Mouse (Mus musculus): ENCODE data around the gene Rere.
"Not testable (repeated sequence)": the region's sequence is repeated elsewhere in the genome, so short reads cannot be mapped to it uniquely, and the experiment has no call there.

Gene Rere

DNA sequence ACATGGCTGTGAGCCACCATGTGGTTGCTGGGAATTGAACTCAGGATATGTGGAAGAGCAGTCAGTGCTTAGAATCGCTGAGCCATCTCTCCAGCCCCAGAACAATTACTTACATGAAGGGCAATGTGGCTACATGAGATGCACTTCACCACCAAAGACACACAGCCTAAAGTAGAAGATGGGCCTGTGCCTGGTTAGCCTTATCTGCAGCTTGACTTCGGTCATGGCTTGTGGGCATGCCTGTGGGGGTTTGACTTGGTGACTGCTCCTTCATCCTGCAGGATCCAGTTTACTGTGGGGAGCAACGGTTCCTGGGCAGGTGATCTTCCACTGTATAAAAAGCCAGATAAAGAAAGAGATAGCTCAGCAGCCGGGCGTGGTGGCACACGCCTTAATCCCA, 196.6 kb downstream of the Rere start:
- in situ Hi-C loops (cut with MboI, MseI): no loop called here

DNA sequence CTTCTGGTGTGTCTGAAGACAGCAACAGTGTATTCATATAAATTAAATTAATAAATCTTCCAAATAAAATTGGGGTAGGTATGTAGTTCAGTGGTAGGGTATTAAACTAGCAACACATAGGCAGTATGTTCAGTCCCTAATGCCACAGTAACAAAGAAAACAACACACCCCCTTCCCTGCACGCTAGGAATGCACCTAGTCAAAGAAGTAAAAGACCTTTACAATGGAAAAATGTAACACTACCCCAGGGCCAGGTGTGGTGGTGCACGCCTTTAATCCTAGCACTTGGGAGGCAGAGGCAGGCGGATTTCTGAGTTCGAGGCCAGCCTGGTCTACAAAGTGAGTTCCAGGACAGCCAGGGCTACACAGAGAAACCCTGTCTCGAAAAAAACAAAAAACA, 201.6 kb downstream of the Rere start:
- in situ Hi-C loops (cut with MboI, MseI): not testable (repeated sequence)

DNA sequence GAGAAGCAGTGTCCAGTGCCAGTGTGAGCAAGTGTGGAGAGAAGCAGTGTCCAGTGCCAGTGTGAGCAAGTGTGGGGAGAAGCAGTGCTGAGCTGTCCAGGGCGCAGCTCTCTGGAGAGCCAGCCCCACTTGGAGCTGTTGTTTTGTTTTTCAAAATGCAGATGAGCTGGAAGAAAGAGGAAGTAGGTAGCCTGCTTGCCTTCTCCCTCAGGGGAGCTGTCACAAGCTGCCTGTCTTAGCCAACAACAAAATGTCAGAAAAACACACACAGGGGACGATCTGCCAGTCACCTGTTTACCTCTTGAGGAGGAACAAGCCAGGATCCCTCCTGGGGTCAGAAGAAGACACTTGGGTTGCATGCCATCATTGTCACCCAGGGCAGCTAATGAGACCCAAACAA, 204.7 kb downstream of the Rere start:
- in situ Hi-C loops (cut with MboI, MseI): no loop called here

DNA sequence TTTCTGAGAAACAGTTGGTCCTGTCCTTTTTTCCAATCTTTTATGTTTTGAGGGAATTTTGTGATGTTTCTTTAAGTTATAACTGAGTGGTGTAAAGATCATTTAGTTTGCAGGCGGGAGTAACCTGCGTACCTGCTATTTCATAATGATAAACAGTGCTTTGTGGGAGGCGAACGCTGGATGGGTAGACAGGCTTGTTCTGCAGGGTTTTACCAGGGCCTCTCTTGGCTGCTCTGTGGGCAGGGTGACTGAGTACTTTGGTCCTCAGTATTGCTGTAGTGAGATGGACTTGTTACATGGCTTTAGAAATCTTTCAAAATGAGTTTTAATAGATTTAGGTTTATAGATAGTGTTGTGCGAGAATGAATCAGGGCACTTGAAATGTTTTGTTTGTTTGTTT, 205.7 kb downstream of the Rere start:
- in situ Hi-C loops (cut with MboI, MseI): no loop called here

DNA sequence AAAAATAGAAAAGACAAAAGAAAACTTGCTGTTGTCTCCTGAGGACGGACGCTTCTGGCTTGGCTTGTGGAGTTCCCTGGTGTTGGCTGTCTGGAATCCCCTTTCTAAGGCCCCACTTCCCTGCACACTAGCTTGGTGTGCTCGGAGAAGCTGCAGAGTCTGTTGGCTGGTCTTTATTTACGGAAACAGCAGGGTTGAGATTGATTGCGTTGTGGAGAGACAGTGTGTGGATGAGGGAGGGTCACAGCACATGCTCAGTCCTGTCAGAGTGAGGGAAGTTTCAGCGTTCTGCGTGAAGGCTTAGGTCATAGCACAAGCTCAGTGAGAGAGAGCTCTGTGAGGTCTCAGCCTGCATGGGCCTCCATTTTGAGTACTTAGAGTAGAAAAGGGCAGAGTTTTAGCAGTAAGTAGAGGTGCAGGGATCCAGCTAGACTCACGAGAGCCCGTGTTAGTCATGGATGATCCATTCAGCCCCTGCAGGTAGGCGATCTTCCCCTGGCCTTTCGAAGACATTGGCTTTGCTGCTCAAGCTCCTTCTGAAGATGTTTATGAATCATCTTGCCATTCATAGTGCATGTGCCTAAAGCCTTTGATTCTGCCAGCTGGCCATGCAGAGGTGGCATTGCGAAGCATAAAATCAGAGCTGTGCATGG, 206.8 kb downstream of the Rere start:
- in situ Hi-C loops (cut with MboI, MseI): no loop called here

DNA sequence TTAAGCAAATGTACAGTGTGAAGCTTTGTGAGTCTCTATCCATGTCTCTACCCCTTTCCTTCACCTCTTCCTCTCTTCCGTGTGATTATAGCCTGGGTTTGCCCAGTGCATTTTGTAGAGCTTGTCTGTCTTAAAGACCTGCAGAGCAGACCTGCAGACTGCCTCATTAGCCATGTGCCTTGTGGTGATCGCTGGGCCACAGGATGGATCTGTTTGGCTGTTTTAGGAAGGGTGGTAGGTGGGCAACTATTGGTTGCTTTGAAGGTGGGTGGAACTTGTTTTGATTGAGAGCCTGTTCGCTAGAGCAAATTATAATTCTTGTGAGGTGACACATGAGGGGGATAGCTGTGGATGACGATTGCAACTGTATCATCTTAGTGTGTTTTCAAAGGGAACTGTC, 207.3 kb downstream of the Rere start:
- in situ Hi-C loops (cut with MboI, MseI): no loop called here

DNA sequence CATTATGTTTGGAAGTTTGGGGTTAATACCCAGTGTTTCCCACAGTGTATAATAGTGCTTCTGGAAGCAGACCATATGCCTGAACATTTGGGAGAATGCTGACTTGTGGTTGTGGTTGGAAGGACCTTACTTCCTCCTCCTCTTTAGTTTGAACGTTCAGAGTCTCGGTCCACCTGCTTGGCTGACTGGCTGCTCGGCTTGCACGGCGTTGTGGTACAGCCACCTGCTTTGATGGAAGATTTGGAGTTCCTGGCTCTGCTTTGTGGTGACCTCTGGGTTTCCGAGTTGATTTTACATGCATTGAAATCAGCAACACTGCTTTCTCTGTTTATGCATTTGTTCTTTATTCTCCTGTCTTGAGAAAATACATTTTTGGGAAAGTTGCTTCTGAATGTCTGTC, 208.6 kb downstream of the Rere start:
- in situ Hi-C loops (cut with MboI, MseI): no loop called here

DNA sequence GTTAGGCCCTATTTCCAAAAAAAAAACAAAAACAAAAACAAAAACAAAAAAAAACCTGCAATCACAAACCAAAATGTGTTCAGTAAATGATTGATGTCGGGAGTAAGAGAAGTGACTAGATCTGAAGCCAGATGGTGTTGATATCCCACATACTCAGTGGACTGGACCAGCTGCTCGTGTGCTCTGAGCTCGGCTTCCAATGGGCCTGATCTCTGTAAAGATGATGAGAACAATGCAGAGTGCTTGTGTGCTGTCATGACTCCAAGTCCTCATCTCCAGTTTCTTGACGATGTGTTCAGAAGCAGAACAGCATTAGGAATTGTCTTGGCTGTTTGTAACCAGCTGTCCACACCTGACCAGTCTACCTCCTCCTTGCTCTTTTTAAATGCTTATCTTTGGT, 210.3 kb downstream of the Rere start:
- in situ Hi-C loops (cut with MboI, MseI): no loop called here

DNA sequence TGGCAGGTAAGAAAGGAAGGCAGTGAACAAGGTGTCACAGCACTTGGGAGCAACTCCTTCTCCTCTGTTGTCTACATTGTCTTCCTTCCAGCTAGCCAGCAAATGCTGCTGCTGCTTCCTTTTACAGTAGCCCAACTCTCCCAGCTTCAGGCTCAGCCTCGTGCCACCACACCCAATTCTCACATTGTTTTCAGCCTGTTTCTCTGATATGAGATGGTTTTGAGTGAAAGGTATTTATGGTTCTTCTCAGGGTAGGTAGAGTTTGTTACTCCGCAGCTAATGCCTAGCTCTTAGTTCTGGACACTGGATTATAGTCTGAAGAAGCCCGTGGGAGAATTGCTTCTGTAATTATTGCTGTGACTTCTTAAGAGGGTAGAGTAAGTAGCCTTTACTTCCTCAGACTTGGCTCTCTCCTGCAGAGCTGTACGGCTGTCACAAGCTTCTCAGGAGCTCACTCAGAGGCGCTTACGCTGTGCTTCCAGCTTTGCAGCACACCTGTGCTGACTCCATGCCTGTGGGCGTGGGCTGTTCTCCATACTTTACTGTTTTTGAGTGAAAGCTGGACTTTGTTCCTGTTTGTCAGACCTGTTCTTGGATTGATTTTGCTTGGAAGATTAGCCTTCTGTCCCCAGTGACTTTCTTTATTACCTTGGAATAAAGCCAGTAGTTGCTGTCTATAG, 212.0 kb downstream of the Rere start:
- in situ Hi-C loops (cut with MboI, MseI): no loop called here

DNA sequence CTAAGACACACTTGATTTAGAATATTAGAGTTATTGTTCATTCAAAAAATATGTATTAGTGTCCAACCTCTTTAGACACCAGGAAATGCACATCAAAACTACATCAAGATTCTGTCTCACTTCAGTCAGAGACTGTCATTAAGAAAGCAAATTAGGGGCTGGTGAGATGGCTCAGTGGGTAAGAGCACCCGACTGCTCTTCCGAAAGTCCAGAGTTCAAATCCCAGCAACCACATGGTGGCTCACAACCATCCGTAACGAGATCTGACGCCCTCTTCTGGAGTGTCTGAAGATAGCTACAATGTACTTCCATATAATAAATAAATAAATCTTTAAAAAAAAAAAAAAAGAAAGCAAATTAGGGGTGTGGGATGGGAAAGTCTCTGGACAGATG, 212.5 kb downstream of the Rere start:
- in situ Hi-C loops (cut with MboI, MseI): not testable (repeated sequence)

DNA sequence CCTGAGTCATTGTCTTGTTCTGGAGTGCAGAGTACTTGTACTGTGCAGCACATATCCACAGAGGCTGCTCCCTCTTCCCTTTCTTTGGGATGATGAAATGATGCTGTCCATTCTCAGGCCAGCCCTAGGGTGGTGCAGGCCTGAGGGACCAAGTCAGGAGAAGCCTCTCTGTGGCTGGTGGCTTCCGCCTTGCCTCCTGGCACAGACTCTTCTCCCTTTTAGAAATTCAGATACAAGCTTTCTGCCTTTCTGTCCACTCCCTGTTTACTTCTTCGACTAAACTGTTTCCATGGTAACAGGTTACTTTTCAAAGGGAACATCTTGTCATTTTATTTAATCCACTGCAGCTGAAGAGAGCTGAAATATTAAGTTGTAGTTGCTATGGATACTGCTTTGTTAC, 214.1 kb downstream of the Rere start:
- in situ Hi-C loops (cut with MboI, MseI): no loop called here

DNA sequence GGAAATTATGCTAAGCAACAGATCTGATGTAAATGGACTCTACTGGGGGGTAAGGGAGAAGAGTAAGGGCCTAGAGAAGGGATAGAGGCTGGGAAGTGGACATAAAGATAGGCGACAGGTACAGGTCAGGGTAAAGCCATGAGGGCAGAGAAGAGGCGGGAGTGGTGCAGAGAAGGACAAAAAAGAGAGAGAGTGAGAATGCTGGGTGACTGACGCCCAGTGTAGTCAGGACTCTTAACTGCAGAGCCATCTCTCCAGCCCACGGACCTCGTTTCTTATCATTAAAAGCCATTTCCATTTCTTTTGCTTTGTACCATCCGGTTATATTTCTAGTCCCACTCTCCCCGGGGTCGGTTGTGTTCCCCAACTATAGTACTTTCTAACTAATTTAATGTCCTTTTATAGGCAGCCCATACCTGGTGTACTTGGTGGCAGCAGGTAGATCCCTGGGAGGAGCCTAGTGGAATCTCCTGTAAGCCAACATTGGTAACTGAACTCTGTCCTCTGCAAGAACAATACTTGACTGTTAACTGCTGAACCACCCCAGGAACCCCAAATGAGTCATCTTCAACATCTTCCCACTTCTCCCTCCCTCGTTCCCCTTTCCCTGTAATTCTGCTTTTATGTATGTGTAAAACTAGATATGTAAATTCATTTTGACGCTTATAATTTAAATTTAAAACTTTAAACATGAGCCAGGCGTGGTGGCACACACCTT, 223.0 kb downstream of the Rere start:
- in situ Hi-C loops (cut with MboI, MseI): no loop called here

DNA sequence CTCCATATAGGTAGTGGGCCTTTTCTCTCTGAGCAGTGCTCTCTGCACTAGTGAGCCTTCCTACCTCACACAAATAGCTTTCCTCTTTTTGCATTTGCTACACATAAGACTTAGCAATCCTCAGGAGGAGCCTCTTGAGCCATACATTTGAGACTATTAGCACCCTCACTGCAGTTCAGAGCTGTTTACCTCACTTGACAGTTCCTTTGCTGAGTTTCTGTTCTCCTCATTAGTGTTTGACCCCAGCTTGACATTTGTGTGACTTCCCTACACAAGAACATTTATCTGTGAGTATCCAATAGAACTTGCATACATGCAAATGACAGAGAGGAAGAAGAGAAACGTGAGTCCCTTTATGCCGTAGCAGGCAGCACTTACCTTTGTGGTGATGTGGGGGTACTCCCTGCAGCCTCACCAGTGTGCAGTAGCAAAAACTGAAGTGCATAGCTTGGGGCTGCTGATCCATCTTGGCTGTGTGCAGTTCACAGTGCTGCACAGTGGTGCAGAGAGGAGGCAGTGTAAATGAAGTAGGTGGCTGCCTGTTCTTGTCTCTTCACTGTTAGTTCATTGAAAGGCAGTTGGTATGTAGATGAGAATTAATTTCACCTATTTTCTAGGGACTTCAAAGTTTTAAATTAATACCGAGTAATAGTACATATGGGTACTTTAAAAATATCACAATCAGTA, 227.7 kb downstream of the Rere start:
- in situ Hi-C loops (cut with MboI, MseI): no loop called here

DNA sequence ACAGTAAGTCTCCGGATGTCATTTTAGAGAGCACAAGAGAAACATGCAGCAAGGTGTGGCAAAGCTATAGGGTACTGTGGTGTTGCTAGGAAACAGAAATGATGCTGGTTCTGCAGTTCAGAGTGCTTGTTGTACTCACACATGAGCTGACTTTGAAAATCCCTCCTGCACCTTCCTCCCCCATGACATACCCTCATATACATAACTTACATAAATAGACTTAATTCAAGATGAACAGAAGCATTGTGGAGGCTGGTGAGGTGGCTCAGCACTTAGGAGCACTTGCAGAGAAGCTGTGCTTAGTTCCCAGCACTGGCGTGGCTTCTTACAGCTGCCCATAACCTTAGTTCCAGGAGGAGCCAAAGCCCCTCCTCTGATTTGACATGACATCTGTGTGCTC, 228.6 kb downstream of the Rere start:
- in situ Hi-C loops (cut with MboI, MseI): no loop called here

DNA sequence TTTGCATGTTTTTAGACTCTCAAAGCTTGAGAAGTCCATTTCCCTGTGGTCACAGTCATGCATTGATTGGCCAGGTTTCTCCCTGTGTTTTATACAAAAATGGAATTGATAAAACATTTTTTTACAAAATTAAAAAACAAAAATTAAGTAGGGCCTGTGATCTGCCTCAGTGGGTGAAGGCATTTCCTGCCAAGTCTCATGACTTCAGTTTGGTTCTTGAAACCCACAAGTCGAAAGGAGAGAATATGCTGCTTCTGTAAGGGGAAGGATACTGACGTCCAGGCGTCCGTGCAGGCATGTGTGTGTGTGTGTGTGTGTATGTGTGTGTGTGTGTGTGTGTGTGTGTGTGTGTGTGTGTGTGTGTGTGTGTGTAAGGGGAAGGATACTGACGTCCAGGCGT, 231.9 kb downstream of the Rere start:
- in situ Hi-C loops (cut with MboI, MseI): not testable (repeated sequence)

DNA sequence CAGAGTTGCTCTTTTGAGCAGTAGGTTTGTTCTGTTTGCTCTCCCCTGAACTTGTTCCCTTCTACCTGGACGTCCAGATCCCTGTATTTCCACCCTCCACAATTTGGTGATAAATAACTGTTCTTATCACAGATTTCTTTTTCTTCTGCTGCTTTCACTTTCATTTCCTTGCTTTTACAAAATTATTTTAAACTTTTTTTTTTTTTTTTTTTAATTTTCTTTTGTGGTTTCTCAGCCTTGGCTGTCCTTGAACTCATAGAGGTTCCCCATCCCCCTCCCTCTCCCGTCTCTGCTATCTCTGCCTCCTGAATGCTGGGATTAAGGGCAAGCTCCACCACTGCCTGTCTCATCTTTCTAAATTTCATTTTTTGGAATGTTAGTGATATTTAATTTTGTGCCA, 234.8 kb downstream of the Rere start:
- in situ Hi-C loops (cut with MboI, MseI): no loop called here

DNA sequence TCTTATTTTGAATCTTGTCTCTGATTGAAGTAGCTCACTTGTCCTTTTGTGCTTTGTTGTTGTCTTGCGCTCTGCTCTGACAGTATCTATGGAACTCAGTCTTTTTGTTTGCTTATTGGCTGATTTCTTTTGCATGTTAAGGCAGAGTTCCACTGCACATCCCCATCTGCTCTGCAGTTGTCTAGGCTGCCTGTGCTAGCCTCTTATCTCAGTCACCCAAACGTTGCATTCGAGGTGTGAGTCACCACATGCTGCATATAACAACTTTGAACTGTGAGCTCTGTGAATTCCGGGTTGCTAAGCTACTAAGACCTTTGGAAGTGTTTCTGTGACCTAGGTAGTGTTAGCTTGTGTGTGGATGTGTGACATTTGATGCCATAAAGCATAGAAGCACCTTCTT, 235.9 kb downstream of the Rere start:
- in situ Hi-C loops (cut with MboI, MseI): no loop called here

DNA sequence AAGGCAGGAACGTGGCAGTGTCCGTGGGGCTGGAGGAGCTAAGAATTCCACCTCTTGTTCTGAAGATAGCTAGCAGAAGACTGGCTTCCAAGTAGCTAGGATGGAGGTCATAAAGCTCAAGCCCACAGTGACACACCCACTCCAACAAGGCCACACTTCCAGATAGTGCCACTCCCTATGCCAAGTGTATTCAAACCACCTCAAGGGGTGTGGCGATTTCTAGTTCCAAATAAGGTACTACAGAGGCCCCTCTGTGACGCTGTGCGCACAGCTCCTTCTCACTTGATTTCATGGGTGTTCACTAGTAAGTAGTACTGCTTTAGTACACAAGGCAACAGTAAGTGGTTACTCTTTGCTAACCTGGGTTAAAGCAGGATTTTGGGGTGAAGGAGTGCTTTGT, 237.4 kb downstream of the Rere start:
- in situ Hi-C loops (cut with MboI, MseI): no loop called here

DNA sequence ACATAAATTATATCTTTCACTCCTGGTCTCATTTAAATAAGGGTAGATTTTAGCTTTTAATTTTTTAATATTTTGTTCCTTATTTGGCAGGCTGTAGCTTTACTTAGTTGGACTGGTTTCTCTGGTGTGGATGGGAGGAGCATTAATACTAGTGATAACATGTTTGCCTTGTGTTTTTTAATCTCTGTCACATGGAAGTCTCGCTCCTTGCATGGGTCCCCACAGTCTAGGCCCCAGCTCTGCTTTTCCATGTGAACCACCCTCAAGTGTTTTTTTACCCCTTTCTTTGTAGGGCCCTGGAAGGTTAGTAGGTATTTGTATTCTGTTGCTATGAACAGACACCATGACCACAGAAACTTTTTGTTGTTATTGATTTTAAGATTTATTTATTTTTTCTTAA, 238.6 kb downstream of the Rere start:
- in situ Hi-C loops (cut with MboI, MseI): no loop called here

DNA sequence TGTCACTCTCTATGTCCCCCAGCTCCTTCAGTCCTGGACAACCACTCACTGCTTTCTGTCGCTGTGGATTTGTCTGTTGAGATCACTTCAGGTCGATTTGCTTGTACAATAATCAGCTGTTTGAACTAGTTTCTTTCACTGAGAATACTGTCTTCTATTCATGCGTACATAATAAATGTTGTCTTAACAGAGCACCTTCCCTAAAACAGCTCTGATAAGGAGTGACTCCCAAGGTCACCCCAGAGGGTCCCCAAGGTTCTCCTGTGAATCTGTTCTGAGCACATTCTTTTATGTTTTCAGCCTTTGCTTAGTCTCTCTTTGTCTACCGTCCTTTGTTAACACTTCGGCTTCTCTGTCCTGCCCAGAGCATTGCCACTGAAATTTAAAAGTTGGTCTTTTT, 241.0 kb downstream of the Rere start:
- in situ Hi-C loops (cut with MboI, MseI): no loop called here

DNA sequence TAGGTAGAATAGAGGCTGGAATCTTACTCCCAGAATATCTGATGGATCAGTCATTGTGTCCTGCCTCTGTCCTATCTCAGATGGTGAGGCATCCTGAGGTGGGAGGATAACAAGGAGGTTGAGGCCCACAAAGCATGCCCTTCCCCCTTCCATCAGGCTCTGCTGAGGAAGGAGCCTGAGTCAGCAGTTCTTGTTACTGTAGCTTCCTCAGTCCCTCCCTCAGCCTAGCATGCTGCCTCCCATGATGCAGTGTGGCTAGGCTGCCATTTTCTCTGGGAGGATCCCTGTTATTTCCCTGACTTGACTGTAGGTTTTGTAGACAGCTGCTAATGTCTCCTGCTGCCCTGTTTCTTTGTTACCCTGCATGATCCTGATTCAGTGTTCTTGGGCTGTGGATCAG, 241.9 kb downstream of the Rere start:
- in situ Hi-C loops (cut with MboI, MseI): no loop called here

DNA sequence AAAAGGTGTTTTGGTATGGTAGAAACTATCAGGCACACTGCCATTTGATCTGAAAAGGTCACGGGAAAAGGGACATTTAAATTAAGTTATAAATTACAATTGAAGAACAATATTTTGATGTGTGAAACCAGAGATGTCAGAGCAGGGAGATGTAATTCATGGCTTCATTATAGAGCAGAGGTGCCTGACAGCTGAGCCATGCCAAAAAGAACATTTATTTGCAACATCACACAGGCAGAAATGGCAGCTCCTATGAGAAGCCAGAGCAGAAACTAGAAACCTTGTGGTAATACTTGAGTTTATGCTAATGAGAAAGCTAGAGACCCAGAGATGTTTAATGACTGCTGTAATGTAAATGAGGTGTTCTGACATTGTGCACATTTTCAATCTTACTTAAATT, 244.8 kb downstream of the Rere start:
- in situ Hi-C loops (cut with MboI, MseI): no loop called here

DNA sequence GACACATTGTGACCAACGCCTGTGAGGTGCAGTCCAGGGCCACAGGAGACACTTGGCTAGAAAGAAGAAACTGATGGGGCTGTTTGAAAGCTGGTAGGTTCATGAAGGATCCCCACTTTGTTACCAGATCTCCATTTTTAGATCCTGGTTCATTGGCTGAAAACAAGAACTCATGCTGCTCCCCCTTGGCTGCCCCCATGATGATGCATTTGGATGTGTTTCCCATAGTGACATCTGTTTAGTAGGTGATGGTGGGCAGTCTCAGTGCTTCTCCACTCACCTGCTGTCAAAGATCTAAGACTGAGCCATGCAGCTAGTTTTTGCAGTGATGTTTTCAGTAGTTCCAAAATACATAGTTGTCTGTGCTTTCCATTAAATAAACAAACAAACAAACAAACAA, 247.0 kb downstream of the Rere start:
- in situ Hi-C loops (cut with MboI, MseI): no loop called here
